Mouse (Mus musculus) intestine, postnatal 0 days (tissue): ENCODE data around the gene Cd38. TPM values are rescaled to one million over a fixed set of nuclear protein-coding genes. Genes with fewer than 3 reads are reported as not detected.

ENCODE experiments used
- ATAC-seq: fragments of 200-750 bp; cut with Nextera tagmentation; 2 replicates; pipeline ENCODE4 v1.8.0; 2017; ENCODE audit warnings: mild to moderate bottlenecking, moderate TSS enrichment, moderate library complexity
- H3K27ac ChIP-seq: fragments of 300-500 bp; sonication (generic); 2 replicates; pipeline ENCODE4 v1.5.1; 2014; ENCODE audit warnings: mild to moderate bottlenecking, low read depth, low read length, moderate library complexity
- H3K27me3 ChIP-seq: fragments of 300-500 bp; sonication (generic); replicated peaks from 2 replicates; pipeline ENCODE4 v1.6.1; 2014; ENCODE audit warnings: low read length, mixed read lengths; ENCODE audit not compliant: control insufficient read depth, insufficient read depth
- H3K36me3 ChIP-seq: fragments of 300-500 bp; sonication (generic); 2 replicates; pipeline ENCODE4 v1.6.1; 2014; ENCODE audit warnings: mild to moderate bottlenecking, moderate library complexity; ENCODE audit not compliant: control insufficient read depth, insufficient read depth
- H3K4me1 ChIP-seq: fragments of 300-500 bp; sonication (generic); replicated peaks from 2 replicates; pipeline ENCODE4 v1.6.1; 2014; ENCODE audit warnings: antibody characterized with exemption, low read length, mixed read lengths; ENCODE audit not compliant: control insufficient read depth, insufficient read depth
- H3K4me2 ChIP-seq: fragments of 300-500 bp; sonication (generic); replicated peaks from 2 replicates; pipeline ENCODE4 v1.6.1; 2014; ENCODE audit warnings: low read depth, mild to moderate bottlenecking, moderate library complexity
- H3K4me3 ChIP-seq: fragments of 300-500 bp; sonication (generic); 2 replicates; pipeline ENCODE4 v1.5.1; 2014; ENCODE audit warnings: low read depth, low read length
- H3K9ac ChIP-seq: fragments of 300-500 bp; sonication (generic); 2 replicates; pipeline ENCODE4 v1.6.1; 2014; ENCODE audit warnings: mild to moderate bottlenecking, low read depth, low read length
- H3K9me3 ChIP-seq: fragments of 300-500 bp; sonication (generic); 2 replicates; pipeline ENCODE4 v1.6.1; 2016; ENCODE audit warnings: mixed run types; ENCODE audit not compliant: control insufficient read depth
- CTCF ChIP-seq: sonication (generic); IDR thresholded peaks from 2 replicates; pipeline ENCODE4 v1.5.1; 2016; ENCODE audit warnings: low read depth, mild to moderate bottlenecking, control low read depth, antibody characterized with exemption, moderate library complexity
- WGBS: fragments of 180-500 bp; shearing (Covaris S2); extraction: QIAGEN DNeasy Blood & Tissue Kit; methylation state at CpG from one replicate; pipeline ENCODE4 v1.1.7; 2014; 5-methylcytosine and 5-hydroxymethylcytosine counted together
- polyA plus RNA-seq: library from polyadenylated mRNA; unstranded; fragments of >200 nt; fragmentation: Nextera tagmentation; extraction: Ambion mirVana; gene quantifications from 2 replicates; pipeline ENCODE4 v1.2.1, GENCODE M21; 2015

Cd38 gene
- polyA plus RNA-seq, 1 experiment from 2014 or later, result 9.5 TPM

GRCm38 (mm10) chr5:43961056-43961455 lies 92.7 kb downstream of the Cd38 start:
- Histone ChIP-seq H3K9me3 (no peaks in the 10 kb centered on the region), H3K4me2 (no peak overlapping the region), H3K4me3 (no peak overlapping the region), H3K4me1 (no peaks in the 10 kb centered on the region), H3K27ac (no peak overlapping the region), H3K9ac (no peak overlapping the region), H3K27me3 (no peaks in the 10 kb centered on the region), H3K36me3 (no peaks in the 10 kb centered on the region)
- ATAC-seq, result no peak
- 91% methylated on average over 3 of the region's 3 CpGs for WGBS
- no peak for TF ChIP-seq CTCF

Other genes starting within 250 kb of the Cd38 start
- 2.8 and 3.6 TPM in 2 replicates for gene Cc2d2a, start 206.2 kb upstream of the Cd38 start, polyA plus RNA-seq
- gene Bst1, start 49.7 kb upstream of the Cd38 start, polyA plus RNA-seq, result 142 and 144 TPM in 2 replicates
- 93.6 and 108 TPM in 2 replicates for gene Fbxl5, start 46.9 kb upstream of the Cd38 start, polyA plus RNA-seq
- 0.47 and 0.61 TPM in 2 replicates for gene Gm7879, start 44.6 kb downstream of the Cd38 start, polyA plus RNA-seq
- gene Fgfbp1, start 113.2 kb downstream of the Cd38 start, polyA plus RNA-seq, result 19.2 and 20.4 TPM in 2 replicates
- gene Prom1, start 233.5 kb downstream of the Cd38 start, polyA plus RNA-seq, result 14.0 and 14.5 TPM in 2 replicates